In the genomic region with DNA sequence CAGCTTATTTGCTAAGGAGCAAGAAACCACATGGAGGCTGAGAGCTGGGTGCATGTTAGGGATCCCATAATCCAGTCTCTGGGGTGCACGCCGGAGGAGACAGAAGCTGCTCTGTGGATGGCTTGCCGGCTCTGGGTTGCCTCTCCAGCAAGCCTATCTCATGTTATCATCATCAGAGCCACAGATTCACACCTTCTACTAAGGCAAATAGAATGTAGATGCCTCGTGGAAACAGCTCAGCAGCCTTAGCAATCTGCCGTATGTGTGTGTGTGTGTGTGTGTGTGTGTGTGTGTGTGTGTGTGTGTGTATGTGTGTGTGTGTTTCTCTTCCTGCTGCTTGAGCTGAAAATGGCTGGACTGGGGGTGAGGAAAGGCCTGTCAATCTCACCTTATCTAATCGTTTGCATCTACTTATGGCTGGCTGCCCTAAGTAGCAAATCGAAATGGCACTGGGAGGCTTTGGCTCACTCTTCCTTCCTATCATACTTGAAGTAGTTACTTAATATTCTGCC, we compare ENCODE assay signal across 29 mouse cellular contexts.
A peak's percentile ranks its signal among the peaks of the same experiment; 100 is the strongest.
DNase-seq lines count a peak whose midpoint lies in the region; ATAC-seq and TF ChIP-seq lines count a peak whose summit lies in the region.
"Had no signal": no experiment of that assay in that cellular context is flagged by ENCODE, and none has a peak within 500 bp of the region (broad histone marks: within the 10 kb centered on the region; RNA-seq: fewer than 3 reads in every experiment).

No protein-coding gene starts in this region.

- H3K27ac ChIP-seq in forebrain, embryonic 13.5 days = peak overlapping the region; percentile 61
- no peak overlapping the region for H3K27ac ChIP-seq in forebrain, embryonic 11.5 days (ENCODE audit: low read depth, low read length)
- H3K27ac ChIP-seq in neural tube, embryonic 13.5 days (replicated peaks) = 0 out of 2 replicates have a peak overlapping the region, but pooled peaks have one; percentile 18
- no peak overlapping the region for H3K27ac ChIP-seq in neural tube, embryonic 15.5 days (replicated peaks)
- H3K27ac ChIP-seq in forebrain, embryonic 15.5 days (replicated peaks) = peak overlapping the region; percentile 63
- no peak overlapping the region for H3K27ac ChIP-seq in intestine, postnatal 0 days (ENCODE audit: low read depth, low read length)
- H3K27ac ChIP-seq: hindbrain, embryonic 15.5 days; kidney, embryonic 15.5 days; layer of hippocampus, adult 2 months; limb, embryonic 13.5 days; midbrain, embryonic 12.5 days had no signal

- no peak for TF ChIP-seq CTCF in intestine, postnatal 0 days (IDR thresholded peaks at IDR 0.05; ENCODE audit: low read depth)

- no peaks in the 10 kb centered on the region for H3K36me3 ChIP-seq in forebrain, embryonic 13.5 days (ENCODE audit: poor library complexity, severe bottlenecking)
- no peaks in the 10 kb centered on the region for H3K36me3 ChIP-seq in forebrain, embryonic 11.5 days (ENCODE audit: control insufficient read depth, insufficient read depth, low read length)
- no peaks in the 10 kb centered on the region for H3K36me3 ChIP-seq in neural tube, embryonic 13.5 days
- no peaks in the 10 kb centered on the region for H3K36me3 ChIP-seq in neural tube, embryonic 15.5 days
- no peaks in the 10 kb centered on the region for H3K36me3 ChIP-seq in forebrain, embryonic 15.5 days
- no peaks in the 10 kb centered on the region for H3K36me3 ChIP-seq in intestine, postnatal 0 days (ENCODE audit: control insufficient read depth, insufficient read depth)
- H3K36me3 ChIP-seq: heart, embryonic 12.5 days; hindbrain, embryonic 15.5 days; kidney, embryonic 15.5 days; limb, embryonic 13.5 days; midbrain, embryonic 12.5 days had no signal

- H3K9me3 ChIP-seq in forebrain, embryonic 13.5 days (replicated peaks) = no peaks in the 10 kb centered on the region
- no peaks in the 10 kb centered on the region for H3K9me3 ChIP-seq in forebrain, embryonic 11.5 days (ENCODE audit: control insufficient read depth, low read length)
- no peaks in the 10 kb centered on the region for H3K9me3 ChIP-seq in neural tube, embryonic 13.5 days
- no peaks in the 10 kb centered on the region for H3K9me3 ChIP-seq in neural tube, embryonic 15.5 days (replicated peaks)
- no peaks in the 10 kb centered on the region for H3K9me3 ChIP-seq in forebrain, embryonic 15.5 days
- H3K9me3 ChIP-seq in intestine, postnatal 0 days (ENCODE audit: control insufficient read depth) = no peaks in the 10 kb centered on the region
- H3K9me3 ChIP-seq: heart, embryonic 12.5 days; hindbrain, embryonic 15.5 days; kidney, embryonic 15.5 days; limb, embryonic 13.5 days; midbrain, embryonic 12.5 days had no signal

- no peak overlapping the region for H3K9ac ChIP-seq in forebrain, embryonic 13.5 days
- H3K9ac ChIP-seq in forebrain, embryonic 11.5 days (ENCODE audit: low read length) = no peak overlapping the region
- no peak overlapping the region for H3K9ac ChIP-seq in neural tube, embryonic 13.5 days
- no peak overlapping the region for H3K9ac ChIP-seq in neural tube, embryonic 15.5 days (replicated peaks)
- H3K9ac ChIP-seq in forebrain, embryonic 15.5 days (replicated peaks) = no peak overlapping the region
- no peak overlapping the region for H3K9ac ChIP-seq in intestine, postnatal 0 days (ENCODE audit: low read depth, low read length)
- H3K9ac ChIP-seq: heart, embryonic 12.5 days; hindbrain, embryonic 15.5 days; kidney, embryonic 15.5 days; limb, embryonic 13.5 days; midbrain, embryonic 12.5 days had no signal

- no peak for ATAC-seq in forebrain, embryonic 13.5 days
- ATAC-seq in forebrain, embryonic 11.5 days (replicated peaks; ENCODE audit: low FRiP score) = no peak
- ATAC-seq in neural tube, embryonic 13.5 days (ENCODE audit: low read depth) = no peak
- no peak for ATAC-seq in neural tube, embryonic 15.5 days (ENCODE audit: low FRiP score)
- ATAC-seq in forebrain, embryonic 15.5 days (replicated peaks) = no peak; the same call in 1 of the 2 replicates
- no peak for ATAC-seq in intestine, postnatal 0 days
- ATAC-seq: CD4-positive, CD25-positive, alpha-beta regulatory T cell, adult 4 months; inflammation-experienced regulatory T-cells, adult 6 months had no signal

- no peaks in the 10 kb centered on the region for H3K4me1 ChIP-seq in forebrain, embryonic 13.5 days
- no peaks in the 10 kb centered on the region for H3K4me1 ChIP-seq in forebrain, embryonic 11.5 days (replicated peaks; ENCODE audit: control insufficient read depth, insufficient read depth, low read length)
- peaks cover 7% of the 10 kb centered on the region for H3K4me1 ChIP-seq in neural tube, embryonic 13.5 days (replicated peaks)
- 0 out of 2 replicates have a peak, but pooled peaks cover 11% of the 10 kb centered on the region for H3K4me1 ChIP-seq in neural tube, embryonic 15.5 days
- H3K4me1 ChIP-seq in forebrain, embryonic 15.5 days = peaks cover 9% of the 10 kb centered on the region
- no peaks in the 10 kb centered on the region for H3K4me1 ChIP-seq in intestine, postnatal 0 days (replicated peaks; ENCODE audit: control insufficient read depth, insufficient read depth, low read length)
- H3K4me1 ChIP-seq: kidney, embryonic 15.5 days; midbrain, embryonic 12.5 days had no signal

- H3K4me3 ChIP-seq in forebrain, embryonic 13.5 days = no peak overlapping the region
- no peak overlapping the region for H3K4me3 ChIP-seq in forebrain, embryonic 11.5 days (ENCODE audit: low read depth, low read length)
- H3K4me3 ChIP-seq in neural tube, embryonic 13.5 days = no peak overlapping the region
- H3K4me3 ChIP-seq in neural tube, embryonic 15.5 days (replicated peaks) = no peak overlapping the region
- H3K4me3 ChIP-seq in forebrain, embryonic 15.5 days = no peak overlapping the region
- no peak overlapping the region for H3K4me3 ChIP-seq in intestine, postnatal 0 days (ENCODE audit: low read depth, low read length)
- H3K4me3 ChIP-seq: heart, embryonic 12.5 days; hindbrain, embryonic 15.5 days; kidney, embryonic 15.5 days; layer of hippocampus, adult 2 months; limb, embryonic 13.5 days; midbrain, embryonic 12.5 days had no signal

- WGBS in forebrain, embryonic 13.5 days = 61% methylated on average over 7 of the region's 7 CpGs
- WGBS in forebrain, embryonic 11.5 days = 68% methylated on average over 7 of the region's 7 CpGs
- WGBS in neural tube, embryonic 13.5 days = 68% methylated on average over 7 of the region's 7 CpGs
- WGBS in neural tube, embryonic 15.5 days = 59% methylated on average over 7 of the region's 7 CpGs
- WGBS in forebrain, embryonic 15.5 days = 52% methylated on average over 7 of the region's 7 CpGs
- 52% methylated on average over 7 of the region's 7 CpGs for WGBS in intestine, postnatal 0 days

- H3K27me3 ChIP-seq in forebrain, embryonic 13.5 days = no peaks in the 10 kb centered on the region
- H3K27me3 ChIP-seq in forebrain, embryonic 11.5 days (ENCODE audit: control insufficient read depth, insufficient read depth, low read length) = no peaks in the 10 kb centered on the region
- no peaks in the 10 kb centered on the region for H3K27me3 ChIP-seq in neural tube, embryonic 13.5 days
- no peaks in the 10 kb centered on the region for H3K27me3 ChIP-seq in neural tube, embryonic 15.5 days (replicated peaks)
- H3K27me3 ChIP-seq in forebrain, embryonic 15.5 days = no peaks in the 10 kb centered on the region
- H3K27me3 ChIP-seq in intestine, postnatal 0 days (replicated peaks; ENCODE audit: control insufficient read depth, insufficient read depth, low read length) = no peaks in the 10 kb centered on the region
- H3K27me3 ChIP-seq: heart, embryonic 12.5 days; hindbrain, embryonic 15.5 days; kidney, embryonic 15.5 days had no signal

- no peak overlapping the region for H3K4me2 ChIP-seq in forebrain, embryonic 13.5 days
- no peak overlapping the region for H3K4me2 ChIP-seq in forebrain, embryonic 11.5 days (ENCODE audit: low read depth, low read length, severe bottlenecking)
- H3K4me2 ChIP-seq in neural tube, embryonic 13.5 days = no peak overlapping the region
- H3K4me2 ChIP-seq in neural tube, embryonic 15.5 days = no peak overlapping the region
- H3K4me2 ChIP-seq in forebrain, embryonic 15.5 days (replicated peaks) = no peak overlapping the region
- H3K4me2 ChIP-seq in intestine, postnatal 0 days (replicated peaks; ENCODE audit: low read depth) = no peak overlapping the region
- H3K4me2 ChIP-seq: heart, embryonic 12.5 days; hindbrain, embryonic 15.5 days; kidney, embryonic 15.5 days; limb, embryonic 13.5 days; liver, embryonic 11.5 days; midbrain, embryonic 12.5 days had no signal

- no peak for DNase-seq in forebrain, embryonic 11.5 days (ENCODE audit: low spot score)
- no peak for DNase-seq in adrenal gland, adult 2 months
- DNase-seq: adrenal gland, postnatal 25 days; cerebellum, adult 18-20 months; cerebellum, postnatal 10 days; gastrocnemius, postnatal 25 days; heart, adult 11 months; heart, postnatal 4 days; kidney, adult 18-20 months; kidney, postnatal 25 days; lung, postnatal 36 days; right cerebral cortex, adult 18-20 months; spleen, adult 18-20 months; thymus, adult 18-20 months; thymus, postnatal 25 days had no signal

Comparison
In these comparisons a context has a peak if more than half of its experiments do, and no peak if none do; other contexts are left out.
1. H3K27ac ChIP-seq: peak in forebrain, embryonic 13.5 days (single experiment), neural tube, embryonic 13.5 days (single experiment) and forebrain, embryonic 15.5 days (single experiment); none in forebrain, embryonic 11.5 days (single experiment), neural tube, embryonic 15.5 days (single experiment) and intestine, postnatal 0 days (single experiment).